Mouse (Mus musculus): ENCODE measurements around the gene Alg9. TPM values are rescaled to one million over a fixed set of nuclear protein-coding genes. Genes with fewer than 3 reads are reported as not detected.

The Alg9 gene
- polyA plus RNA-seq, 1 experiment from 2014 or later, result 54.1 TPM

- Histone ChIP-seq H3K27me3 (replicated peaks; ENCODE audit: control insufficient read depth, insufficient read depth, low read length) (no peaks in the 10 kb centered on the region), H3K4me1 (replicated peaks; ENCODE audit: control insufficient read depth, insufficient read depth, low read length) (no peaks in the 10 kb centered on the region), H3K9ac (replicated peaks; ENCODE audit: low read depth, low read length) (no peak overlapping the region), H3K9me3 (ENCODE audit: control insufficient read depth, low read length) (no peaks in the 10 kb centered on the region), H3K27ac (ENCODE audit: low read length) (no peak overlapping the region), H3K36me3 (ENCODE audit: control insufficient read depth, insufficient read depth) (peaks cover 8% of the 10 kb centered on the region; the same call in 1 of the 2 replicates), H3K4me2 (ENCODE audit: low read length) (no peak overlapping the region), H3K4me3 (replicated peaks; ENCODE audit: low read length) (no peak overlapping the region)
- WGBS, result 90% methylated on average over 7 of the region's 7 CpGs
- ATAC-seq, result no peak
Measured at GRCm38 (mm10) chr9:50803055-50803671, 28.3 kb downstream of the Alg9 start.

GRCm38 (mm10) chr9:50808471-50808870 lies 33.7 kb downstream of the Alg9 start:
- WGBS, result 91% methylated on average over 6 of the region's 6 CpGs
- Histone ChIP-seq H3K9me3 (ENCODE audit: control insufficient read depth, low read length) (no peaks in the 10 kb centered on the region), H3K9ac (replicated peaks; ENCODE audit: low read depth, low read length) (no peak overlapping the region), H3K4me1 (replicated peaks; ENCODE audit: control insufficient read depth, insufficient read depth, low read length) (no peaks in the 10 kb centered on the region), H3K36me3 (ENCODE audit: control insufficient read depth, insufficient read depth) (peaks cover 13% of the 10 kb centered on the region; the same call in 1 of the 2 replicates), H3K4me2 (ENCODE audit: low read length) (no peak overlapping the region), H3K27ac (ENCODE audit: low read length) (no peak overlapping the region), H3K4me3 (replicated peaks; ENCODE audit: low read length) (no peak overlapping the region), H3K27me3 (replicated peaks; ENCODE audit: control insufficient read depth, insufficient read depth, low read length) (no peaks in the 10 kb centered on the region)
- ATAC-seq, result no peak

- H3K4me2 ChIP-seq (ENCODE audit: low read length), result no peak overlapping the region
- peaks cover 14% of the 10 kb centered on the region; the same call in 1 of the 2 replicates for H3K36me3 ChIP-seq (ENCODE audit: control insufficient read depth, insufficient read depth)
- H3K9me3 ChIP-seq (ENCODE audit: control insufficient read depth, low read length), result no peaks in the 10 kb centered on the region
- H3K27me3 ChIP-seq (replicated peaks; ENCODE audit: control insufficient read depth, insufficient read depth, low read length), result no peaks in the 10 kb centered on the region
- no peak overlapping the region for H3K4me3 ChIP-seq (replicated peaks; ENCODE audit: low read length)
- no peak for ATAC-seq
- no peak overlapping the region for H3K27ac ChIP-seq (ENCODE audit: low read length)
- WGBS, result 92% methylated on average over 13 of the region's 13 CpGs
- H3K4me1 ChIP-seq (replicated peaks; ENCODE audit: control insufficient read depth, insufficient read depth, low read length), result no peaks in the 10 kb centered on the region
- no peak overlapping the region for H3K9ac ChIP-seq (replicated peaks; ENCODE audit: low read depth, low read length)
Measured at GRCm38 (mm10) chr9:50809146-50809545, 34.3 kb downstream of the Alg9 start.

GRCm38 (mm10) chr9:50811187-50811586 lies 36.4 kb downstream of the Alg9 start:
- H3K27ac ChIP-seq (ENCODE audit: low read length), result no peak overlapping the region
- no peaks in the 10 kb centered on the region for H3K4me1 ChIP-seq (replicated peaks; ENCODE audit: control insufficient read depth, insufficient read depth, low read length)
- no peak overlapping the region for H3K4me2 ChIP-seq (ENCODE audit: low read length)
- no peaks in the 10 kb centered on the region for H3K9me3 ChIP-seq (ENCODE audit: control insufficient read depth, low read length)
- no peak overlapping the region for H3K4me3 ChIP-seq (replicated peaks; ENCODE audit: low read length)
- peaks cover 10% of the 10 kb centered on the region for H3K36me3 ChIP-seq (ENCODE audit: control insufficient read depth, insufficient read depth)
- WGBS, result 96% methylated on average over 7 of the region's 7 CpGs
- H3K9ac ChIP-seq (replicated peaks; ENCODE audit: low read depth, low read length), result no peak overlapping the region
- no peaks in the 10 kb centered on the region for H3K27me3 ChIP-seq (replicated peaks; ENCODE audit: control insufficient read depth, insufficient read depth, low read length)
- no peak for ATAC-seq

GRCm38 (mm10) chr9:50811746-50812145 lies 36.9 kb downstream of the Alg9 start:
- 78% methylated on average over 2 of the region's 2 CpGs for WGBS
- H3K4me2 ChIP-seq (ENCODE audit: low read length), result no peak overlapping the region
- no peak overlapping the region for H3K9ac ChIP-seq (replicated peaks; ENCODE audit: low read depth, low read length)
- no peaks in the 10 kb centered on the region for H3K4me1 ChIP-seq (replicated peaks; ENCODE audit: control insufficient read depth, insufficient read depth, low read length)
- no peak overlapping the region for H3K4me3 ChIP-seq (replicated peaks; ENCODE audit: low read length)
- H3K36me3 ChIP-seq (ENCODE audit: control insufficient read depth, insufficient read depth), result peaks cover 14% of the 10 kb centered on the region
- no peaks in the 10 kb centered on the region for H3K9me3 ChIP-seq (ENCODE audit: control insufficient read depth, low read length)
- H3K27ac ChIP-seq (ENCODE audit: low read length), result no peak overlapping the region
- ATAC-seq, result no peak
- H3K27me3 ChIP-seq (replicated peaks; ENCODE audit: control insufficient read depth, insufficient read depth, low read length), result no peaks in the 10 kb centered on the region

- peaks cover 12% of the 10 kb centered on the region for H3K36me3 ChIP-seq (ENCODE audit: control insufficient read depth, insufficient read depth)
Measured at GRCm38 (mm10) chr9:50813796-50814195, 39.0 kb downstream of the Alg9 start.

GRCm38 (mm10) chr9:50815666-50816065 lies 40.8 kb downstream of the Alg9 start:
- Histone ChIP-seq H3K36me3 (ENCODE audit: control insufficient read depth, insufficient read depth) (peaks cover 13% of the 10 kb centered on the region), H3K4me1 (replicated peaks; ENCODE audit: control insufficient read depth, insufficient read depth, low read length) (no peaks in the 10 kb centered on the region), H3K4me3 (replicated peaks; ENCODE audit: low read length) (no peak overlapping the region), H3K4me2 (ENCODE audit: low read length) (no peak overlapping the region), H3K27me3 (replicated peaks; ENCODE audit: control insufficient read depth, insufficient read depth, low read length) (no peaks in the 10 kb centered on the region), H3K9me3 (ENCODE audit: control insufficient read depth, low read length) (no peaks in the 10 kb centered on the region), H3K9ac (replicated peaks; ENCODE audit: low read depth, low read length) (no peak overlapping the region), H3K27ac (ENCODE audit: low read length) (no peak overlapping the region)
- WGBS, result 98% methylated on average over 4 of the region's 4 CpGs
- no peak for ATAC-seq

More at GRCm38 (mm10) chr9:50813796-50814195, 39.0 kb downstream of the Alg9 start:
- Histone ChIP-seq H3K9ac (replicated peaks; ENCODE audit: low read depth, low read length) (no peak overlapping the region), H3K27ac (ENCODE audit: low read length) (no peak overlapping the region), H3K4me2 (ENCODE audit: low read length) (no peak overlapping the region), H3K9me3 (ENCODE audit: control insufficient read depth, low read length) (no peaks in the 10 kb centered on the region), H3K4me1 (replicated peaks; ENCODE audit: control insufficient read depth, insufficient read depth, low read length) (no peaks in the 10 kb centered on the region), H3K4me3 (replicated peaks; ENCODE audit: low read length) (no peak overlapping the region), H3K27me3 (replicated peaks; ENCODE audit: control insufficient read depth, insufficient read depth, low read length) (no peaks in the 10 kb centered on the region)
- WGBS, result 92% methylated on average over 5 of the region's 5 CpGs
- no peak for ATAC-seq

GRCm38 (mm10) chr9:50816512-50816911 lies 41.7 kb downstream of the Alg9 start:
- H3K27me3 ChIP-seq (replicated peaks; ENCODE audit: control insufficient read depth, insufficient read depth, low read length), result no peaks in the 10 kb centered on the region
- H3K4me3 ChIP-seq (replicated peaks; ENCODE audit: low read length), result no peak overlapping the region
- H3K36me3 ChIP-seq (ENCODE audit: control insufficient read depth, insufficient read depth), result peaks cover 13% of the 10 kb centered on the region
- H3K9ac ChIP-seq (replicated peaks; ENCODE audit: low read depth, low read length), result no peak overlapping the region
- H3K27ac ChIP-seq (ENCODE audit: low read length), result no peak overlapping the region
- H3K4me2 ChIP-seq (ENCODE audit: low read length), result no peak overlapping the region
- H3K9me3 ChIP-seq (ENCODE audit: control insufficient read depth, low read length), result no peaks in the 10 kb centered on the region
- 97% methylated on average over 1 of the region's 1 CpGs for WGBS
- no peak for ATAC-seq
- no peaks in the 10 kb centered on the region for H3K4me1 ChIP-seq (replicated peaks; ENCODE audit: control insufficient read depth, insufficient read depth, low read length)

- H3K9ac ChIP-seq (replicated peaks; ENCODE audit: low read depth, low read length), result no peak overlapping the region
- H3K36me3 ChIP-seq (ENCODE audit: control insufficient read depth, insufficient read depth), result peaks cover 13% of the 10 kb centered on the region
- no peak overlapping the region for H3K27ac ChIP-seq (ENCODE audit: low read length)
- 93% methylated on average over 6 of the region's 6 CpGs for WGBS
- no peaks in the 10 kb centered on the region for H3K27me3 ChIP-seq (replicated peaks; ENCODE audit: control insufficient read depth, insufficient read depth, low read length)
- H3K9me3 ChIP-seq (ENCODE audit: control insufficient read depth, low read length), result no peaks in the 10 kb centered on the region
- no peak for ATAC-seq
- no peak overlapping the region for H3K4me2 ChIP-seq (ENCODE audit: low read length)
- no peaks in the 10 kb centered on the region for H3K4me1 ChIP-seq (replicated peaks; ENCODE audit: control insufficient read depth, insufficient read depth, low read length)
- no peak overlapping the region for H3K4me3 ChIP-seq (replicated peaks; ENCODE audit: low read length)
Measured at GRCm38 (mm10) chr9:50818050-50818449, 43.2 kb downstream of the Alg9 start.

GRCm38 (mm10) chr9:50819716-50820115 lies 44.9 kb downstream of the Alg9 start:
- WGBS, result 78% methylated on average over 6 of the region's 6 CpGs
- no peak for ATAC-seq
- peaks cover 11% of the 10 kb centered on the region for H3K36me3 ChIP-seq (ENCODE audit: control insufficient read depth, insufficient read depth)

More at GRCm38 (mm10) chr9:50819716-50820115, 44.9 kb downstream of the Alg9 start:
- no peaks in the 10 kb centered on the region for H3K9me3 ChIP-seq (ENCODE audit: control insufficient read depth, low read length)
- H3K4me2 ChIP-seq (ENCODE audit: low read length), result no peak overlapping the region
- no peak overlapping the region for H3K4me3 ChIP-seq (replicated peaks; ENCODE audit: low read length)
- no peaks in the 10 kb centered on the region for H3K27me3 ChIP-seq (replicated peaks; ENCODE audit: control insufficient read depth, insufficient read depth, low read length)
- H3K27ac ChIP-seq (ENCODE audit: low read length), result no peak overlapping the region
- no peak overlapping the region for H3K9ac ChIP-seq (replicated peaks; ENCODE audit: low read depth, low read length)
- H3K4me1 ChIP-seq (replicated peaks; ENCODE audit: control insufficient read depth, insufficient read depth, low read length), result no peaks in the 10 kb centered on the region
